Mouse (Mus musculus): ENCODE data around the gene Bmp3. TPM values are rescaled to one million over a fixed set of nuclear protein-coding genes. Genes with fewer than 3 reads are reported as not detected.

Bmp3 gene
- polyA plus RNA-seq, 1 experiment: 1.9 TPM

DNA sequence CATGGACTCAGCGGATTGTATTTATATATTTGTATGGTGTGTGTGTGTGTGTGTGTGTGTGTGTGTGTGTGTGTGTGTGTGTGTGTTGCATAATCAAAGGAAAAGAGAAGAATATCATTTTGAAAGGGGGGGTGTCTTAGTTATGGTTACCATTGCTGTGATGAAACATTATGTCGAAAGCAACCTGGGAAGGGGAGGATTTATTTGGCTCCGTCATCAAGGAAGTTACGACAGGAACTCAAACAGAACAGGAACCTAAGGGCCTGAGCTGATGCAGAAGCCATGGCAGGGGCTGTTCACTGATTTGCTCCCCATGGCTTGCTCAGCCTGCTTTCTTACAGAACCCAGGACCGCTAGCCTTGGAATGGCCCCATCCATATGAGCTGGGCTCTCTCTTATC, 10.9 kb downstream of the Bmp3 start:
- Histone ChIP-seq H3K27ac (replicated peaks; ENCODE audit: low read depth, low read length) (no peak overlapping the region), H3K4me1 (ENCODE audit: control insufficient read depth, insufficient read depth, insufficient read length, low read length) (no peaks in the 10 kb centered on the region)

DNA sequence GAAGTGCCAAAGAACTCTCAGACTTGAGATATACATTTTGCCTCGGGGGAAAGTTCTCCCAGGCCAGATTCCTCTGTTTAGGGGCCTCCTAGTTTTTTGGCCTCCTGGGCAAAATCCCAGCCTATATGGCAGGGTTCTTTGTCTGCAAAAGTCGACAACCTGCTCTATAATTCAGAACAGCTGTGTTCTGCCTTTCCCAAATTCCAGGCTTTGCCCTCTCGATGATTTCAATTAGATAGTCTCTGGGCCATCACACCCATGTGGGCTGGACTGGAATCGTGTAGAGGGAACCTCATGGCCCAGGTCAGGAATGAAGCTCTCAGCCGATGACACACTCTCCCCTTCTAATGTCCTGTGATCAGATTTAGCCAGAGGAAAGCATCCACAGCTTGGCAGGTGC, 21.8 kb downstream of the Bmp3 start:
- Histone ChIP-seq H3K4me3 (ENCODE audit: insufficient read depth, low read depth, low read length) (no peak overlapping the region), H3K4me1 (ENCODE audit: control insufficient read depth, insufficient read depth, insufficient read length, low read length) (no peaks in the 10 kb centered on the region)

More for the DNA sequence above, 10.9 kb downstream of the Bmp3 start:
- H3K4me3 ChIP-seq (ENCODE audit: insufficient read depth, low read depth, low read length): no peak overlapping the region

GRCm38 (mm10) chr5:98878891-98879290, 24.7 kb downstream of the Bmp3 start:
- Histone ChIP-seq H3K4me3 (ENCODE audit: insufficient read depth, low read depth, low read length) (no peak overlapping the region), H3K27ac (replicated peaks; ENCODE audit: low read depth, low read length) (no peak overlapping the region), H3K4me1 (ENCODE audit: control insufficient read depth, insufficient read depth, insufficient read length, low read length) (no peaks in the 10 kb centered on the region)

More for the DNA sequence above, 21.8 kb downstream of the Bmp3 start:
- H3K27ac ChIP-seq (replicated peaks; ENCODE audit: low read depth, low read length): no peak overlapping the region

DNA sequence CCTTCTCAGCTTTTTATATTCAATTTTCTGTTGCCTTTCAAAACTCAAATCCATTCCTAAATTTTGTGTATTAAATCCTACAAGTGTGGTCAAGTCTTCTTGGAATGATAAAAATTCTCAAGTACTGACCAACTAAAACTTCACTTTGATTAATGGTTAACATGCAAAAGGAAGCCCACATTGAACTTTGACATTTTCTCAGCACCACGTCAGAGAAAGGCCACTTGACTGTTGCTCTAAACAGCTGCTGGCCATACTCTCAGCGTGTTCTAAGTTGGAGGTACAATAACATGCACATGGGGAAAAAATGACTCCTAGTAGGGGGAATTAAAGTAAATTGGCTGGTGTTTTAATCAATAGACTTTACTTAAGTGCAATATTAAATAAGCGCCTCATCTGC, 27.9 kb downstream of the Bmp3 start:
- Histone ChIP-seq H3K4me3 (ENCODE audit: insufficient read depth, low read depth, low read length) (no peak overlapping the region), H3K27ac (replicated peaks; ENCODE audit: low read depth, low read length) (no peak overlapping the region), H3K4me1 (ENCODE audit: control insufficient read depth, insufficient read depth, insufficient read length, low read length) (no peaks in the 10 kb centered on the region)

GRCm38 (mm10) chr5:98890544-98891050, 36.4 kb downstream of the Bmp3 start:
- no peak overlapping the region for H3K4me3 ChIP-seq (ENCODE audit: insufficient read depth, low read depth, low read length)
- no peaks in the 10 kb centered on the region for H3K4me1 ChIP-seq (ENCODE audit: control insufficient read depth, insufficient read depth, insufficient read length, low read length)
- H3K27ac ChIP-seq (replicated peaks; ENCODE audit: low read depth, low read length): no peak overlapping the region

DNA sequence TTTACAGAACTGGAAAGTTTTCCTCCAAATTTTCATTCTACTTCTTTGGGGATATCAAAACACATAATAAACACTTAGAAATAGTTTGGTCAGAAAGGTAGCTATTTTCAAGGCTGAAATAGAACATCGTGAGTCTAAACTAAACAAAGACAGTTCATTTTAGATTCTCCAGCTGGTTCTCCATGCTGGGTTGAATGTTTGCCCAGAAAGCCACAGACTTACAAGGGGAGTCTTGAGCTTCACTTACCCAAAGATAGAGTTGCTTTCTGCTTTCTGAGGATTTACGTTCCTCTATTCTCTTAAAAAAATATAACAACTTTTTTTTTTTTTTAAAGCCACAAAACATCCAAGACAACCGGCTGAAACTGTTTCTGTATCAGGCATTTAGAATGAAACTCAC, 40.1 kb downstream of the Bmp3 start:
- Histone ChIP-seq H3K27ac (replicated peaks; ENCODE audit: low read depth, low read length) (no peak overlapping the region), H3K4me1 (ENCODE audit: control insufficient read depth, insufficient read depth, insufficient read length, low read length) (no peaks in the 10 kb centered on the region), H3K4me3 (ENCODE audit: insufficient read depth, low read depth, low read length) (no peak overlapping the region)

- Histone ChIP-seq H3K4me1 (ENCODE audit: control insufficient read depth, insufficient read depth, insufficient read length, low read length) (no peaks in the 10 kb centered on the region), H3K4me3 (ENCODE audit: insufficient read depth, low read depth, low read length) (no peak overlapping the region), H3K27ac (replicated peaks; ENCODE audit: low read depth, low read length) (no peak overlapping the region)
Measured at GRCm38 (mm10) chr5:98897946-98898345, 43.7 kb downstream of the Bmp3 start.

DNA sequence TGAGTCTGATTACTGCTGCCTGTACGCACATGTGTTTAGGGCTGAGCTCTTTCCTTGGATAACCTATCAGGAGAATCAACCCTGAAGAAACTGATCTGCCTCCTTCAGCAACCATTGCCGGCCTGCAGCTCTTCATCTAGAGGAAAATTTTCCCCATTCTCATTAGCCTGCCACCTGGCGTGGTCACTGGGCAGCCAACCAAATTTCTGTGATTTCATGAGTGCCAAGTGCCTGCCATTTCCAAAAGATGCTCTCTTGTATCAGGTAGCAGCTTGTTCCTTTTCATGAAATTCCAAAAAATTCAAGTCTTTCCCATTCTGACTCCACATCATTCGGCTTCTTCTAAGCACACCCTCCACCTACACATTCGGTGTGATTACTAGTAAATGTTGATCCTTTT, 46.7 kb downstream of the Bmp3 start:
- Histone ChIP-seq H3K27ac (replicated peaks; ENCODE audit: low read depth, low read length) (no peak overlapping the region), H3K4me1 (ENCODE audit: control insufficient read depth, insufficient read depth, insufficient read length, low read length) (no peaks in the 10 kb centered on the region), H3K4me3 (ENCODE audit: insufficient read depth, low read depth, low read length) (no peak overlapping the region)

DNA sequence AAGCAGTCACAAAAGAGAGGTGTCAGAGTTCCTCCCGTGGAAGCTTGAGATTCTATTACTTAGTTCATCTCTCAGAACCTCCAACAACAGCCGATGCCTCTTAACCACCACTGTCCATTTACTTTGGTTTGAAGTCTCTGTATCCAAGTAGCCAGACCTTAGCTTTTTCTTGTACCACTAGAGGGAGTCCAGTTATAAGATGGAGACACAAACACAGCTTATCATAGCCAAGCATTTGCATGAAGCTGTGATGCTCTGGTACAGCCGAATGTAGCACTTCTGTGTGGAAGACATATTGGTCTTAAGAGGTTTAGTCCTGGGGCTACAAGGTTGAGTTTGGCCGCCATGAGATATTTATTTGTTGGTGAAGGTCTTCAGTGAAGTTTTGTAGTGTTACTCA, 48.1 kb downstream of the Bmp3 start:
- H3K4me3 ChIP-seq (ENCODE audit: insufficient read depth, low read depth, low read length): no peak overlapping the region
- no peaks in the 10 kb centered on the region for H3K4me1 ChIP-seq (ENCODE audit: control insufficient read depth, insufficient read depth, insufficient read length, low read length)
- H3K27ac ChIP-seq (replicated peaks; ENCODE audit: low read depth, low read length): no peak overlapping the region

DNA sequence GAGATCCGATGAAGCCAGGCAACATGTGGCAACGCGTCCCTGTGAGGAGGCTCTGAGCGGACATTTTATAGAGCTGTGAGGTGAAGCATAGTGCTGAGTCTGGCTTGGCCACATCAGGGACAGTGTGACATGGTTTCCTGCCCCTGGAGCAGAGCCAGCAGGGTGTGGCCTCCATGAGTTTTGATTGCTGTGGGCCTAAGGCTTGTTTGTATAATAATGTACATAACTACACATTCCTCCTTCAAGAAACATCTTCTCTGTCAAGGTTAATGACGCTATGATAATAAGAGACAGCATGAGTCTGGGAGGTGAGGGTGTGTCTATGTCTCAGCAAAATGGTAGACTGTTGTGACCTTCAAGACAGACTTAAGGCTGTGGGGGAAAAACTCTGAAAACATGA, 64.5 kb downstream of the Bmp3 start:
- no peaks in the 10 kb centered on the region for H3K4me1 ChIP-seq (ENCODE audit: control insufficient read depth, insufficient read depth, insufficient read length, low read length)
- no peak overlapping the region for H3K27ac ChIP-seq (replicated peaks; ENCODE audit: low read depth, low read length)
- no peak overlapping the region for H3K4me3 ChIP-seq (ENCODE audit: insufficient read depth, low read depth, low read length)

DNA sequence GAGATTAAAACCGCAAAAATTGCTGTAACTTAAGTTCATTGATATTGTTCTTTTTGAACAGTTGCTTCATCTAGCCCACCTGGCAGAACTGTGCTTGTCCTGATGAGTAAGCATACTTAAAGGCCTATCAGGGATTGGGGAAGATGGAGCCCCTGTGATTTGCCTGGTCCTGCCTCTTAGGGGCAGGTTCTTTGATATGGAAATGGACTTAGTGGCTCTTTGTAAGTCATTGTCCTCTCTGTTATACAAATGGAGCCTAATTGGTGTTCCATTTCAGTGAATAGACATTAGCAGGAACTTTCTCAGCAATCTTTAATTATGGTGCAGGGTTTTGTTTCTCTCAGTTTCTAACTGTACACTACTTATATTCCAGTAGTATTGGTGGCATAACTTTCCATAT, 67.4 kb downstream of the Bmp3 start:
- H3K4me3 ChIP-seq (ENCODE audit: insufficient read depth, low read depth, low read length): no peak overlapping the region
- no peak overlapping the region for H3K27ac ChIP-seq (replicated peaks; ENCODE audit: low read depth, low read length)
- no peaks in the 10 kb centered on the region for H3K4me1 ChIP-seq (ENCODE audit: control insufficient read depth, insufficient read depth, insufficient read length, low read length)

DNA sequence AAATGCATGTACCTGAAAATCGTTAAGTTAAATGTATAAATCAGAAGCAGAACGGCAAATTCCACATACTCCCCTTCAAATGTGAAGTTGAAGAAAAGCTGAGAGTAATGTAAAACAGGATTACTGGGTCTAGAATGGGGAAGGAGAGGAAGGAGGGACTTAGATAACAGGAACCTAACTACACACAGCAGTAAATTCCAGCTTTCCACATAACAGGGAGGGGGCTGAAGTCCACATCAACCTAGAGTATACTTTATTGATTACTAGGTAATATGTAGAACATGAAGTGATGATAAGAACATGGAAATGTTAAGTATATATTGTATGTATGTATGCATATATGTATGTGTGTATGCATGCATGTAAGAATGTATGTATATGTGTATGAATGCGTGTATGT, 68.7 kb downstream of the Bmp3 start:
- no peak overlapping the region for H3K27ac ChIP-seq (replicated peaks; ENCODE audit: low read depth, low read length)
- no peaks in the 10 kb centered on the region for H3K4me1 ChIP-seq (ENCODE audit: control insufficient read depth, insufficient read depth, insufficient read length, low read length)
- no peak overlapping the region for H3K4me3 ChIP-seq (ENCODE audit: insufficient read depth, low read depth, low read length)

Other genes with a start within 250 kb of the Bmp3 start
- gene Prkg2, start 182.9 kb downstream of the Bmp3 start, polyA plus RNA-seq (2012; ENCODE audit: insufficient read depth, insufficient read length, missing spikeins): 0.55 and 1.1 TPM in 2 replicates